Mouse (Mus musculus): ENCODE measurements at regions not wholly inside any gene's neighbourhood (a gene's known extent, or its start where the extent isn't known, plus 50 kb on each side); places are given as distances from the start of the nearest gene placed in this dataset.

- Histone ChIP-seq H3K9ac (no peak overlapping the region), H3K4me1 (replicated peaks) (no peaks in the 10 kb centered on the region), H3K9me3 (no peaks in the 10 kb centered on the region), H3K27ac (no peak overlapping the region), H3K36me3 (no peaks in the 10 kb centered on the region), H3K4me3 (no peak overlapping the region), H3K4me2 (no peak overlapping the region), H3K27me3 (no peaks in the 10 kb centered on the region)
- 60% methylated on average over 4 of the region's 4 CpGs for WGBS
- no peak for ATAC-seq (ENCODE audit: low FRiP score)
These were observed 202.3 kb downstream of the 1700017N19Rik start for GRCm38 (mm10) chr10:100792569-100792968.

DNA sequence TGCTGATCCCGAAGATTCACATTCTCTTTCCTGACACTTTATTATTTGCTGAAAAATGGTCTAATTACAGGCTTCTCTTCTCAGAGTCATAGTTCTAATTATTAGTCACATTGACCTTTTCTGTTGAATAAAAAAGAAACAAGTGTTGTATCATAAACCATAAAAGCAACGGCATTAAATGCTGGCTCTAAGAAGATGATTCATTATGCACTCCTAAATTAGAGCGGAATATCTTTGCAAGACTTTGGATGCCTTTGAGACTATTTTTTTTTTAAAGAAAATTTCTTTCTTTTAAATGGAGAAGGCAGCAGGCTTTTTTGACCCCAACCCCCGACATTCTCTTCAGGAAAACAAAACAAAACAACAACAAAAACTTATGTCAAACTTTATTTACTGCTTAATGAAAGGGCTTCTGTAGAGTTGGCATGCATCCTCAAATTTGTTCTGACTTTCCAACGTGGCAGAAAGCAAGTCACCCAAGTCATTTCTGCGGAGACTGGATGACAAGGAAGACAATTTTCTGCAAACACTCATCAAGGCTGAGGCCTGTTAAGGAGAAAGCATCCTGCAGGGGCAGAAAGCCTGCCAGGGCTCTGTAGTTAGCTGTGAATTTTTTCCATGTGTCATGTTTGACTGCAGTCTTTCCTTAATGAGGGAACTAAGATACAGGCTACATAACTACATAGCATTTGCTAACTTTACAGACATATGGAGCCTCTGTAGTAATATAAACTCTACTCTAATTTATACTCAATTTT lies 205.1 kb downstream of the 1700017N19Rik start:
- Histone ChIP-seq H3K9me3 (no peaks in the 10 kb centered on the region), H3K4me1 (replicated peaks) (no peaks in the 10 kb centered on the region), H3K4me2 (no peak overlapping the region), H3K27ac (no peak overlapping the region), H3K36me3 (no peaks in the 10 kb centered on the region), H3K4me3 (no peak overlapping the region), H3K27me3 (no peaks in the 10 kb centered on the region), H3K9ac (no peak overlapping the region)
- WGBS: 62% methylated on average over 6 of the region's 6 CpGs
- ATAC-seq (ENCODE audit: low FRiP score): no peak

GRCm38 (mm10) chr10:100811639-100812038 lies 221.4 kb downstream of the 1700017N19Rik start:
- no peaks in the 10 kb centered on the region for H3K9me3 ChIP-seq
- no peak overlapping the region for H3K4me3 ChIP-seq
- no peak overlapping the region for H3K27ac ChIP-seq
- H3K27me3 ChIP-seq: no peaks in the 10 kb centered on the region
- H3K4me1 ChIP-seq (replicated peaks): no peaks in the 10 kb centered on the region
- H3K4me2 ChIP-seq: no peak overlapping the region
- no peaks in the 10 kb centered on the region for H3K36me3 ChIP-seq
- WGBS: 76% methylated on average over 2 of the region's 2 CpGs
- H3K9ac ChIP-seq: no peak overlapping the region
- no peak for ATAC-seq (ENCODE audit: low FRiP score)

DNA sequence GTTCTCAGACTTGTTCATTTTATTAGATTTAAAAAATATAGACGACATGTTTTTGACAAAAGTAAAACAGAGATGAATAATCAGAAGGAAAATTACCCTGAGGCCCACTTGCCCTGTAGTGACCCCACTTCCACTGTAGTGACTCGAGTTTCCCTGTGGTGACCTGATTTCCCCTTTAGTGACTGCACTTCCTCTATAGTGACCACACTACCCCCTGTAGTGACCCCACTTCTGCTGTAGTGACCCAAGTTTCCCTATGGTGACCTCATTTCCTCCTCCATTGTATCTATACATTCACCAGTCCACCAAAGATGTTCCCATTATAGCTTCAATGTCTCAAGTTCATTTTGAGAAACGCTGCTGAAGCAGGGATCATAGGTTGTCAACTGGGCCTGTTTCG lies 244.5 kb downstream of the 1700017N19Rik start:
- ATAC-seq (ENCODE audit: low FRiP score): no peak
- no peak overlapping the region for H3K9ac ChIP-seq
- WGBS: 80% methylated on average over 4 of the region's 4 CpGs

GRCm38 (mm10) chr10:100853213-100853612 lies 262.9 kb downstream of the 1700017N19Rik start:
- no peaks in the 10 kb centered on the region for H3K4me1 ChIP-seq (replicated peaks)
- H3K27ac ChIP-seq: no peak overlapping the region
- no peak overlapping the region for H3K9ac ChIP-seq
- no peaks in the 10 kb centered on the region for H3K9me3 ChIP-seq
- H3K27me3 ChIP-seq: no peaks in the 10 kb centered on the region
- no peaks in the 10 kb centered on the region for H3K36me3 ChIP-seq
- no peak overlapping the region for H3K4me2 ChIP-seq
- ATAC-seq (ENCODE audit: low FRiP score): no peak
- no peak overlapping the region for H3K4me3 ChIP-seq

More for the DNA sequence above, 244.5 kb downstream of the 1700017N19Rik start:
- Histone ChIP-seq H3K36me3 (no peaks in the 10 kb centered on the region), H3K4me3 (no peak overlapping the region), H3K27me3 (no peaks in the 10 kb centered on the region), H3K4me2 (no peak overlapping the region), H3K27ac (no peak overlapping the region), H3K4me1 (replicated peaks) (no peaks in the 10 kb centered on the region), H3K9me3 (no peaks in the 10 kb centered on the region)

- no peak for ATAC-seq (ENCODE audit: low FRiP score)
- H3K27ac ChIP-seq: no peak overlapping the region
- no peak overlapping the region for H3K4me2 ChIP-seq
- H3K9me3 ChIP-seq: no peaks in the 10 kb centered on the region
- 75% methylated on average over 3 of the region's 3 CpGs for WGBS
- H3K36me3 ChIP-seq: no peaks in the 10 kb centered on the region
- H3K27me3 ChIP-seq: no peaks in the 10 kb centered on the region
- no peaks in the 10 kb centered on the region for H3K4me1 ChIP-seq (replicated peaks)
- H3K4me3 ChIP-seq: no peak overlapping the region
- no peak overlapping the region for H3K9ac ChIP-seq
These were observed 266.2 kb downstream of the 1700017N19Rik start for GRCm38 (mm10) chr10:100856509-100856908.

DNA sequence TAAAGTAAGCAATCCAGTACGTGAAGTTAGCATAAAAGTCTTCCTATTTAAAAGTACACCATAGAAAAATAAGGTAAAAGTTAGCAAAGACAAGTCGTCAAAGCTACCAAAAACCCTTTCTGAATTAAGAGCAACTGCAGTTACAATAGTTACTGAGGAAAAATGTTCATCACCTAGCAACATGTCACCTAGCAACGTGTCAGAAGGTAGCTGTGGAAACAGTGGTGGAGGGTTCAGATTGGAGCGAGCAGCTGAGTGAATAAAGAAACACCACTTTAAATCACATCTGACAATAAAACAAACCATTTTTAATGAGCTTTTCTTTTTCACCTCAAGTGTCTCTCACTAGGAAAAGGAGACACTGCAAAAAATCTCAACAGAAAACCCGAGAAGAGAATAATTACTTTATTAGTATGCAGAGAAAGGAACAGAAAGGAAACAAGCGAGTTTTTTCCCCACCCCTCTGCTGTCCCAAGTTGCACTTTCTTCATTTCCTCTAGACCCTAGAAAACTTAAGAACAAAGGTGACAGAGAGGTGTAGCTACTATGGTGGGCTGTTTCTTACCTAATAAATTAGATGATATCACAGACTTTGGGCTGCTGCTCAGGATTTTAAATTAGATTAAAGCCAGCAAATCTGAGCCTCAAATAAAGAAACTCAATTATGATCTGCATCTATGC lies 275.4 kb downstream of the 1700017N19Rik start:
- peak; percentile 91 for ATAC-seq (ENCODE audit: low FRiP score)
- Histone ChIP-seq H3K27ac (no peak overlapping the region; the same call in 1 of the 2 replicates), H3K36me3 (no peaks in the 10 kb centered on the region), H3K9ac (no peak overlapping the region), H3K27me3 (no peaks in the 10 kb centered on the region), H3K9me3 (no peaks in the 10 kb centered on the region), H3K4me1 (replicated peaks) (no peaks in the 10 kb centered on the region), H3K4me2 (peak overlapping the region; percentile 6; the same call in 1 of the 2 replicates), H3K4me3 (no peak overlapping the region)
- WGBS: 12% methylated on average over 6 of the region's 6 CpGs

- H3K27me3 ChIP-seq: no peaks in the 10 kb centered on the region
- H3K4me1 ChIP-seq (replicated peaks): no peaks in the 10 kb centered on the region
These were observed 278.2 kb downstream of the 1700017N19Rik start for GRCm38 (mm10) chr10:100868360-100868916.

DNA sequence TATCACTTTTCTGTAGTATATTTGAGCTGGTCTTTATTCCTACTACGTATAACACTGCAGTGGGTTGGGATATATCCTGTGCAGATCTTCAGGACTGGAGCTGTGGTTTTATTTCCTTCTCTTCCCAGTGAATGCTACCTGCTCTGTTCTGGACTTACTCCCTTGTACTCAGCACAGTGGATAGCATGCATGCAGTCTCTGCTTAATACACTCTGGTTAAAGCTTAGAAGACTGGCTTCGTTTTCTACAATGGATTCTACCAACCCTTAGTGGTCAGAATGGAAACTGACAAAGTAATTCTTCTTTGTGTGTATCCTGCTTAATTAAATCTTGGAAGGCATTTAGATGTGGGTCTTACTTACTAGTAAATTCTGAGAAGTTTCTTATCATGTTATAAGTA lies 292.3 kb downstream of the 1700017N19Rik start:
- no peaks in the 10 kb centered on the region for H3K36me3 ChIP-seq
- no peak for ATAC-seq (ENCODE audit: low FRiP score)
- H3K9me3 ChIP-seq: no peaks in the 10 kb centered on the region
- H3K4me3 ChIP-seq: no peak overlapping the region
- no peaks in the 10 kb centered on the region for H3K27me3 ChIP-seq
- WGBS: 88% methylated on average over 2 of the region's 2 CpGs
- no peak overlapping the region for H3K4me2 ChIP-seq
- H3K27ac ChIP-seq: no peak overlapping the region
- H3K9ac ChIP-seq: no peak overlapping the region
- H3K4me1 ChIP-seq (replicated peaks): 0 out of 2 replicates have a peak, but pooled peaks cover 3% of the 10 kb centered on the region

More at GRCm38 (mm10) chr10:100868360-100868916, 278.2 kb downstream of the 1700017N19Rik start:
- no peak for ATAC-seq (ENCODE audit: low FRiP score)
- Histone ChIP-seq H3K9ac (no peak overlapping the region), H3K4me3 (no peak overlapping the region), H3K36me3 (no peaks in the 10 kb centered on the region), H3K27ac (no peak overlapping the region), H3K9me3 (no peaks in the 10 kb centered on the region), H3K4me2 (no peak overlapping the region)
- WGBS: 50% methylated on average over 3 of the region's 3 CpGs

GRCm38 (mm10) chr10:100922976-100923375 lies 332.7 kb downstream of the 1700017N19Rik start:
- no peak overlapping the region for H3K4me2 ChIP-seq
- no peaks in the 10 kb centered on the region for H3K9me3 ChIP-seq
- WGBS: 74% methylated on average over 2 of the region's 2 CpGs
- H3K27me3 ChIP-seq: no peaks in the 10 kb centered on the region
- H3K27ac ChIP-seq: no peak overlapping the region
- no peak for ATAC-seq (ENCODE audit: low FRiP score)
- H3K4me1 ChIP-seq (replicated peaks): no peaks in the 10 kb centered on the region
- no peaks in the 10 kb centered on the region for H3K36me3 ChIP-seq
- H3K9ac ChIP-seq: no peak overlapping the region
- no peak overlapping the region for H3K4me3 ChIP-seq

DNA sequence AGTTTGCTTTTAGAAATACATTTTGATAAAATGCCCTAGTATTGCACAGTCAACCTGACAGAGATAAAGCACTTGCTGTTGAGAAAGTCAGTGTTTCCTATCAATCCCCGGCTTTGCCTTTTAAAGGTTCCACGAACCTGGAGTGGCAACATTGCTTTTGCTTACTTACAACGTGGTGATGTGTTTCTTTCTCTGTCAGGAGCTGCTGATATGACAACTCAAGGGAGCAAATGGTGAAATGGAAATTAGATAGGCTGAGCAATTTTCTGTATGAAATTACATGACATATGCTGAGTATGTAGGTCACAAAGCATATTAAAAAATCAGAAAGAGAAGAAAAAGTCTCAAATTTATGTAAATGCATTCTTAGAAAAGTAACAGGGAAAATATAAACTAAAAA lies 336.8 kb downstream of the 1700017N19Rik start:
- 64% methylated on average over 3 of the region's 3 CpGs for WGBS
- ATAC-seq (ENCODE audit: low FRiP score): no peak
- no peaks in the 10 kb centered on the region for H3K9me3 ChIP-seq
- no peak overlapping the region for H3K27ac ChIP-seq
- H3K36me3 ChIP-seq: no peaks in the 10 kb centered on the region
- no peak overlapping the region for H3K9ac ChIP-seq
- H3K27me3 ChIP-seq: no peaks in the 10 kb centered on the region
- H3K4me3 ChIP-seq: no peak overlapping the region
- no peaks in the 10 kb centered on the region for H3K4me1 ChIP-seq (replicated peaks)
- H3K4me2 ChIP-seq: no peak overlapping the region

- H3K4me3 ChIP-seq: no peak overlapping the region
- no peak overlapping the region for H3K4me2 ChIP-seq
- 92% methylated on average over 1 of the region's 1 CpGs for WGBS
- no peak overlapping the region for H3K27ac ChIP-seq
- no peak for ATAC-seq (ENCODE audit: low FRiP score)
- H3K36me3 ChIP-seq: no peaks in the 10 kb centered on the region
- H3K9ac ChIP-seq: no peak overlapping the region
- no peaks in the 10 kb centered on the region for H3K9me3 ChIP-seq
- H3K27me3 ChIP-seq: no peaks in the 10 kb centered on the region
- H3K4me1 ChIP-seq (replicated peaks): no peaks in the 10 kb centered on the region
These were observed 341.5 kb downstream of the 1700017N19Rik start for GRCm38 (mm10) chr10:100931739-100932138.
